Comparison of ENCODE assay signal across 26 mouse cellular contexts in genomic region chr5:124317648-124318047, GRCm38 (mm10). TPM values are rescaled to one million over a fixed set of nuclear protein-coding genes. Genes with fewer than 3 reads are reported as not detected.
DNase-seq lines count a peak whose midpoint lies in the region; ATAC-seq and TF ChIP-seq lines count a peak whose summit lies in the region.
"Had no signal": no experiment of that assay in that cellular context is flagged by ENCODE, and none has a peak within 500 bp of the region (broad histone marks: within the 10 kb centered on the region; RNA-seq: fewer than 3 reads in every experiment).

No protein-coding gene starts in this region.

- 66% methylated on average over 7 of the region's 7 CpGs for WGBS in liver, embryonic 11.5 days
- WGBS in liver, embryonic 13.5 days (ENCODE audit: insufficient replicate concordance) = 27% methylated on average over 7 of the region's 7 CpGs
- WGBS in liver, embryonic 16.5 days (ENCODE audit: insufficient replicate concordance) = 43% methylated on average over 7 of the region's 7 CpGs
- WGBS in thymus, adult 2 months = 97% methylated on average over 7 of the region's 7 CpGs

- H3K36me3 ChIP-seq in liver, embryonic 11.5 days (ENCODE audit: control insufficient read depth, insufficient read depth, low read length) = peaks cover 44% of the 10 kb centered on the region
- peaks cover 67% of the 10 kb centered on the region for H3K36me3 ChIP-seq in liver, embryonic 13.5 days
- peaks cover 15% of the 10 kb centered on the region for H3K36me3 ChIP-seq in liver, embryonic 16.5 days (ENCODE audit: control insufficient read depth, insufficient read depth)
- peaks cover 40% of the 10 kb centered on the region for H3K36me3 ChIP-seq in thymus, adult 2 months (ENCODE audit: control insufficient read depth, insufficient read depth, low read length)

- no peak for TF ChIP-seq CTCF in thymus, adult 2 months (IDR thresholded peaks at IDR 0.05; ENCODE audit: borderline replicate concordance, control insufficient read depth, extremely low read depth, insufficient read depth, low read length, poor library complexity)

- no peak overlapping the region for H3K9ac ChIP-seq in liver, embryonic 11.5 days (ENCODE audit: low read depth, low read length)
- H3K9ac ChIP-seq in liver, embryonic 13.5 days = no peak overlapping the region
- no peak overlapping the region for H3K9ac ChIP-seq in liver, embryonic 16.5 days (ENCODE audit: low read depth, low read length)
- H3K9ac ChIP-seq: embryonic facial prominence, embryonic 13.5 days; forebrain, embryonic 13.5 days; forebrain, postnatal 0 days; hindbrain, embryonic 12.5 days; hindbrain, embryonic 15.5 days had no signal

- TF ChIP-seq POLR2A in thymus, adult 2 months (IDR thresholded peaks at IDR 0.05; ENCODE audit: control insufficient read depth, extremely low read depth, insufficient read depth, low read length, poor library complexity) = no peak

- ATAC-seq in liver, embryonic 11.5 days (replicated peaks; ENCODE audit: low FRiP score) = no peak
- peak; percentile 77 for ATAC-seq in liver, embryonic 13.5 days (ENCODE audit: low read depth)
- peak; percentile 75 for ATAC-seq in liver, embryonic 16.5 days (ENCODE audit: low read depth)
- ATAC-seq: CD4-positive, CD25-positive, alpha-beta regulatory T cell, adult 4 months; forebrain, embryonic 13.5 days; forebrain, postnatal 0 days had no signal

- peak; percentile 39 for DNase-seq in liver
- DNase-seq in liver, embryonic 11.5 days (ENCODE audit: low spot score) = no peak
- DNase-seq in c-Kit-positive CD71-positive TER-119-positive erythroid progenitor cells, embryonic 14.5 days (ENCODE audit: low spot score) = peak; percentile 22
- peak; percentile 12 for DNase-seq in liver, embryonic 13.5 days
- DNase-seq in layer of hippocampus, postnatal 14 days (ENCODE audit: low spot score in 2 of 2) = no peak
- no peak for DNase-seq in thymus, postnatal 0 days (ENCODE audit: low spot score)
- no peak for DNase-seq in thymus, adult 2 months
- DNase-seq: adrenal gland, adult 2 months; adrenal gland, postnatal 14 days; cerebellum, adult 18-20 months; cerebellum, adult 9-11 months; embryo, embryonic 11 days; forebrain, postnatal 0 days; gastrocnemius, adult 2 months; gastrocnemius, postnatal 14 days; heart, adult 11 months had no signal

- H3K4me2 ChIP-seq in liver, embryonic 11.5 days = no peak overlapping the region
- H3K4me2 ChIP-seq in liver, embryonic 13.5 days = no peak overlapping the region
- H3K4me2 ChIP-seq in liver, embryonic 16.5 days (ENCODE audit: low read depth, low read length) = peak overlapping the region; percentile 11; the same call in 1 of the 2 replicates
- H3K4me2 ChIP-seq: embryonic facial prominence, embryonic 13.5 days; forebrain, embryonic 13.5 days; heart, embryonic 11.5 days; hindbrain, embryonic 12.5 days; hindbrain, embryonic 15.5 days had no signal

- H3K27me3 ChIP-seq in liver, embryonic 11.5 days (replicated peaks; ENCODE audit: control insufficient read depth, insufficient read depth, low read length) = no peaks in the 10 kb centered on the region
- no peaks in the 10 kb centered on the region for H3K27me3 ChIP-seq in liver, embryonic 13.5 days
- H3K27me3 ChIP-seq in liver, embryonic 16.5 days (ENCODE audit: control insufficient read depth, insufficient read depth, low read depth, low read length) = no peaks in the 10 kb centered on the region
- no peaks in the 10 kb centered on the region for H3K27me3 ChIP-seq in thymus, adult 2 months (ENCODE audit: control insufficient read depth, insufficient read depth, low read length)
- H3K27me3 ChIP-seq: embryonic facial prominence, embryonic 13.5 days; forebrain, embryonic 13.5 days; hindbrain, embryonic 12.5 days; hindbrain, embryonic 15.5 days had no signal

- no peak overlapping the region for H3K4me3 ChIP-seq in liver, embryonic 11.5 days (ENCODE audit: low read depth, low read length)
- no peak overlapping the region for H3K4me3 ChIP-seq in liver, embryonic 13.5 days (replicated peaks)
- H3K4me3 ChIP-seq in liver, embryonic 16.5 days (ENCODE audit: low read depth, low read length) = no peak overlapping the region
- H3K4me3 ChIP-seq in thymus, adult 2 months (ENCODE audit: control insufficient read depth, insufficient read depth, low read length) = no peak overlapping the region
- H3K4me3 ChIP-seq: embryonic facial prominence, embryonic 10.5 days; embryonic facial prominence, embryonic 13.5 days; erythroblast, embryonic 14.5 days; forebrain, embryonic 10.5 days; forebrain, embryonic 13.5 days; gastrocnemius, adult 2 months; hindbrain, embryonic 12.5 days; hindbrain, embryonic 15.5 days had no signal

- no peaks in the 10 kb centered on the region for H3K9me3 ChIP-seq in liver, embryonic 11.5 days (ENCODE audit: control insufficient read depth, low read length)
- no peaks in the 10 kb centered on the region for H3K9me3 ChIP-seq in liver, embryonic 13.5 days (replicated peaks)
- H3K9me3 ChIP-seq in liver, embryonic 16.5 days (replicated peaks; ENCODE audit: control insufficient read depth, low read length) = no peaks in the 10 kb centered on the region
- H3K9me3 ChIP-seq: embryonic facial prominence, embryonic 13.5 days; forebrain, embryonic 13.5 days; hindbrain, embryonic 12.5 days; hindbrain, embryonic 15.5 days had no signal

- H3K4me1 ChIP-seq in liver, embryonic 11.5 days (replicated peaks; ENCODE audit: control insufficient read depth, insufficient read depth, low read length) = peaks cover 6% of the 10 kb centered on the region; the same call in 1 of the 2 replicates
- peaks cover 12% of the 10 kb centered on the region for H3K4me1 ChIP-seq in liver, embryonic 13.5 days (replicated peaks)
- peaks cover 11% of the 10 kb centered on the region for H3K4me1 ChIP-seq in liver, embryonic 16.5 days (ENCODE audit: control insufficient read depth, low read depth, low read length)
- no peaks in the 10 kb centered on the region for H3K4me1 ChIP-seq in thymus, adult 2 months (replicated peaks; ENCODE audit: control insufficient read depth, insufficient read depth, low read length)
- H3K4me1 ChIP-seq: embryonic facial prominence, embryonic 13.5 days; forebrain, embryonic 10.5 days; forebrain, embryonic 13.5 days; hindbrain, embryonic 12.5 days; hindbrain, embryonic 15.5 days had no signal

- H3K27ac ChIP-seq in liver, embryonic 11.5 days (ENCODE audit: low read depth, low read length) = no peak overlapping the region
- H3K27ac ChIP-seq in liver, embryonic 13.5 days = no peak overlapping the region
- H3K27ac ChIP-seq in liver, embryonic 16.5 days (ENCODE audit: low read length) = no peak overlapping the region
- H3K27ac ChIP-seq in thymus, adult 2 months (ENCODE audit: control insufficient read depth, insufficient read depth, low read length) = no peak overlapping the region
- H3K27ac ChIP-seq: embryonic facial prominence, embryonic 10.5 days; embryonic facial prominence, embryonic 13.5 days; forebrain, embryonic 10.5 days; forebrain, embryonic 13.5 days; gastrocnemius, adult 2 months; hindbrain, embryonic 12.5 days; hindbrain, embryonic 15.5 days had no signal

RNA-seq across cellular contexts. Expression of gene Mphosph9, which starts 10.1 kb away (rescaled TPM):
- 12.6 and 13.1 TPM in 2 replicates for polyA plus RNA-seq in liver, embryonic 11.5 days (2014; fragmentation: Nextera tagmentation; extraction: Ambion mirVana)
- polyA plus RNA-seq in liver, embryonic 13.5 days (2015; fragmentation: Nextera tagmentation; extraction: Ambion mirVana) = 5.6 and 6.3 TPM in 2 replicates
- polyA plus RNA-seq in liver, embryonic 16.5 days (2015; fragmentation: Nextera tagmentation; extraction: Ambion mirVana) = 4.1 and 4.2 TPM in 2 replicates
- total RNA-seq in layer of hippocampus, postnatal 14 days (2021) = 10 to 100 TPM; 15.0 to 17.8 TPM
- polyA plus RNA-seq in thymus, postnatal 0 days (2015; fragmentation: Nextera tagmentation; extraction: Ambion mirVana) = 16.7 and 21.2 TPM in 2 replicates
- 16.2 and 19.6 TPM in 2 replicates for polyA plus RNA-seq in thymus, adult 2 months (2012; rRNA removed)

RNA-seq across cellular contexts. Expression of gene 2810006K23Rik, which starts 10.2 kb away (rescaled TPM):
- polyA plus RNA-seq in liver, embryonic 11.5 days (2014; fragmentation: Nextera tagmentation; extraction: Ambion mirVana) = 14.6 and 15.5 TPM in 2 replicates
- polyA plus RNA-seq in liver, embryonic 13.5 days (2015; fragmentation: Nextera tagmentation; extraction: Ambion mirVana) = 7.0 and 7.7 TPM in 2 replicates
- polyA plus RNA-seq in liver, embryonic 16.5 days (2015; fragmentation: Nextera tagmentation; extraction: Ambion mirVana) = 5.7 and 5.9 TPM in 2 replicates
- 10 to 100 TPM; 13.8 to 15.8 TPM for total RNA-seq in layer of hippocampus, postnatal 14 days (2021)
- 11.0 and 11.9 TPM in 2 replicates for polyA plus RNA-seq in thymus, postnatal 0 days (2015; fragmentation: Nextera tagmentation; extraction: Ambion mirVana)
- polyA plus RNA-seq in thymus, adult 2 months (2012; rRNA removed) = 5.7 and 6.4 TPM in 2 replicates

RNA-seq across cellular contexts. Expression of gene Cdk2ap1, which starts 45.2 kb away (rescaled TPM):
- polyA plus RNA-seq in liver, embryonic 11.5 days (2014; fragmentation: Nextera tagmentation; extraction: Ambion mirVana) = 97.9 and 124 TPM in 2 replicates
- 15.2 and 17.1 TPM in 2 replicates for polyA plus RNA-seq in liver, embryonic 13.5 days (2015; fragmentation: Nextera tagmentation; extraction: Ambion mirVana)
- polyA plus RNA-seq in liver, embryonic 16.5 days (2015; fragmentation: Nextera tagmentation; extraction: Ambion mirVana) = 6.2 and 6.3 TPM in 2 replicates
- 10 to 100 TPM; 95.4 to 99.6 TPM for total RNA-seq in layer of hippocampus, postnatal 14 days (2021)
- 86.3 and 118 TPM in 2 replicates for polyA plus RNA-seq in thymus, postnatal 0 days (2015; fragmentation: Nextera tagmentation; extraction: Ambion mirVana)
- polyA plus RNA-seq in thymus, adult 2 months (2012; rRNA removed) = 191 and 206 TPM in 2 replicates

Comparison
In these comparisons a context has a peak if more than half of its experiments do, and no peak if none do; other contexts are left out.
1. DNase-seq: peak in liver (single experiment), c-Kit-positive CD71-positive TER-119-positive erythroid progenitor cells, embryonic 14.5 days (single experiment) and liver, embryonic 13.5 days (single experiment); none in liver, embryonic 11.5 days (single experiment), layer of hippocampus, postnatal 14 days (0 of 2), thymus, postnatal 0 days (single experiment) and thymus, adult 2 months (single experiment).